Mouse (Mus musculus) erythroblast, embryonic 14.5 days (primary cell): ENCODE results near the gene Ces1b. TPM values are rescaled to one million over a fixed set of nuclear protein-coding genes. Genes with fewer than 3 reads are reported as not detected.

Source experiments
- H3K27me3 ChIP-seq: 2 replicates; pipeline ENCODE4 v1.6.1; 2012; ENCODE audit warnings: inconsistent platforms; ENCODE audit not compliant: control insufficient read depth
- H3K36me3 ChIP-seq: 2 replicates; pipeline ENCODE4 v1.6.1; 2012; ENCODE audit warnings: mild to moderate bottlenecking, inconsistent platforms; ENCODE audit not compliant: control insufficient read depth
- H3K4me1 ChIP-seq: 2 replicates; pipeline ENCODE4 v1.6.1; 2012; ENCODE audit warnings: inconsistent platforms; ENCODE audit not compliant: control insufficient read depth
- H3K4me3 ChIP-seq: replicated peaks from 2 replicates; pipeline ENCODE3; 2012; ENCODE audit warnings: moderate library complexity, mild to moderate bottlenecking, inconsistent platforms
- H3K9me3 ChIP-seq: 2 replicates; pipeline ENCODE4 v1.6.1; 2012; ENCODE audit warnings: low read length, inconsistent platforms, mixed read lengths; ENCODE audit not compliant: control insufficient read depth
- GATA1 ChIP-seq: IDR thresholded peaks from 2 replicates; pipeline ENCODE4 v1.6.1; 2012; ENCODE audit warnings: low read length, inconsistent platforms, mixed read lengths
- TAL1 ChIP-seq: IDR thresholded peaks from 3 replicates; pipeline ENCODE4 v1.6.1; 2012; ENCODE audit warnings: low read length, inconsistent platforms, mixed read lengths
- polyA plus RNA-seq: library from polyadenylated mRNA; stranded (reverse); fragments of >175 nt; gene quantifications from 2 replicates; pipeline ENCODE4 v1.2.3, GENCODE M21; 2012

Gene Ces1b
- polyA plus RNA-seq, 1 experiment = not detected

DNA sequence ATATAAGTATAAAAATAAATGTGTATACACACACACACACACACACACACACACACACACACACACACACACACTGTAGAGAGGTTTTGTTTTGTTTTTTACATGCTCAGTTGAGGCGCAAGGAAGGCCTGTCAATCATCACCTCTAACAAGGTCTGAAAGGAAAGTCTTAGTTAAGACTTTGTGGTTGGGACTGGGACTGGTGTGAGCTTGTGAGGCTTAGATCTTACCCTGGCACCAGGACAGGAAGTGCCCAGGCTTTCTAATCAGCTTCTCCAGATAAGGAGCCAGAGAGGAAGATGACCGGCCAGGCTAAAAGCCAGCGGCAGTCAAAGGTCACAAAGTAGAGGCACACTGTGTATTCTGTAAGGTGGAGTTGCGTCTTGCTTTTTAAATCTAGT lies 65.5 kb downstream of the Ces1b start:
- Histone ChIP-seq H3K9me3 (no peaks in the 10 kb centered on the region), H3K27me3 (no peaks in the 10 kb centered on the region), H3K4me3 (no peak overlapping the region), H3K4me1 (no peaks in the 10 kb centered on the region), H3K36me3 (no peaks in the 10 kb centered on the region)
- no peak for TF ChIP-seq GATA1
- TF ChIP-seq TAL1 = no peak

DNA sequence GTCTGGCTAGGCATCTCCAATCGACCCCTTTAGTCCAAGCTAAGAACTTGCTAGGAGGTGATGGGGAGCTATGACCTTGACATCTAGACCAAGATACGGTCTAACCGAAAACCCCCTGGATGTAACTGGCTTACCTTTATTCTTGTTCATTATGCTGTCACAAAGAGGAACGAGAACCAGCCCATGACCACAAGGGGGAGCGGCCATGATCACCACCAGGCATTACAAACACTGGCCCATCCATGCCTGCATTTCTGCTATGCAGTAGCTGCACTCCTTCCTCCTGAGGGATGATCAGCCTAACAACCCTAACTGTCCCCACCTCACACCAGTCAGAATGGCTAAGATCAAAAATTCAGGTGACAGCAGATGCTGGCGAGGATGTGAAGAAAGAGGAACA lies 67.6 kb downstream of the Ces1b start:
- no peaks in the 10 kb centered on the region for H3K9me3 ChIP-seq
- no peaks in the 10 kb centered on the region for H3K36me3 ChIP-seq
- no peak for TF ChIP-seq TAL1
- TF ChIP-seq GATA1 = no peak
- no peaks in the 10 kb centered on the region for H3K27me3 ChIP-seq
- no peak overlapping the region for H3K4me3 ChIP-seq
- H3K4me1 ChIP-seq = no peaks in the 10 kb centered on the region

- Histone ChIP-seq H3K4me3 (no peak overlapping the region), H3K27me3 (no peaks in the 10 kb centered on the region), H3K4me1 (no peaks in the 10 kb centered on the region), H3K36me3 (no peaks in the 10 kb centered on the region), H3K9me3 (no peaks in the 10 kb centered on the region)
- TF ChIP-seq GATA1 (no peak), TAL1 (no peak)
Observed at GRCm38 (mm10) chr8:93011439-93011838, 68.4 kb downstream of the Ces1b start.

DNA sequence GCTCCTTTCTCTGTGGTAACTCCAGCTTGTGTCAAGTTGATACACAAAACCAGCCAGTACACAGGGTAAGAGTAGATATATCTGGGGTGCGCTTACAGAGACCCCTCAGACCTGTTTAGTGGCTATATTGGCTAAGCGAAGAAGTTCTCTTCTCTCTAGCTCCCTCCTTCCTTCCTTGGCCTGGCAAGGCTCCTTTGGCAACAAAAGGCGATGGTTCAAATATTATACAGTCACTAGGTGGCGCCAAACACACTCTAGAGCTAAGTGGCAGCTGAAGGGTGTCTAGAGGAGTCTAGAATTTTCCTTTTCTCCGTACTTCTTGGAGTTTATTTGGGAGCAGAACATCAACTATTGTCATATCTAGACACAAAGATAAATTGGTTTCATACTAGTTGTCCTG lies 69.5 kb downstream of the Ces1b start:
- TF ChIP-seq TAL1 = no peak
- no peaks in the 10 kb centered on the region for H3K9me3 ChIP-seq
- no peaks in the 10 kb centered on the region for H3K36me3 ChIP-seq
- H3K27me3 ChIP-seq = no peaks in the 10 kb centered on the region
- no peaks in the 10 kb centered on the region for H3K4me1 ChIP-seq
- no peak overlapping the region for H3K4me3 ChIP-seq

Other genes with a start within 250 kb of the Ces1b start
- gene Lpcat2, start 224.7 kb downstream of the Ces1b start, polyA plus RNA-seq = 0.01 TPM in 1 of 2 replicates, not detected in the other
- gene Capns2, start 178.6 kb downstream of the Ces1b start, polyA plus RNA-seq = not detected in 2 replicates
- not detected in 2 replicates for gene Slc6a2, start 119.9 kb downstream of the Ces1b start, polyA plus RNA-seq
- gene Ces1a, start 31.8 kb downstream of the Ces1b start, polyA plus RNA-seq = not detected in 2 replicates
- gene Ces1c, start 51.3 kb upstream of the Ces1b start, polyA plus RNA-seq = not detected in 2 replicates
- gene Ces1d, start 117.8 kb upstream of the Ces1b start, polyA plus RNA-seq = not detected in 2 replicates
- gene Ces1e, start 149.6 kb upstream of the Ces1b start, polyA plus RNA-seq = not detected in 2 replicates
- gene Ces1f, start 199.7 kb upstream of the Ces1b start, polyA plus RNA-seq = not detected in 2 replicates